Mouse (Mus musculus) brain, adult 2 months (tissue): Measurements from ENCODE around the gene Sulf2.

Experiments used
- DNase-seq: peaks from one replicate; pipeline ENCODE4 v3.0.0; 2011; ENCODE audit warnings: low read depth, low spot score

Sulf2 gene

GRCm38 (mm10) chr2:166149482-166149881 is 6.0 kb downstream of the Sulf2 start:
- no peak for DNase-seq

DNA sequence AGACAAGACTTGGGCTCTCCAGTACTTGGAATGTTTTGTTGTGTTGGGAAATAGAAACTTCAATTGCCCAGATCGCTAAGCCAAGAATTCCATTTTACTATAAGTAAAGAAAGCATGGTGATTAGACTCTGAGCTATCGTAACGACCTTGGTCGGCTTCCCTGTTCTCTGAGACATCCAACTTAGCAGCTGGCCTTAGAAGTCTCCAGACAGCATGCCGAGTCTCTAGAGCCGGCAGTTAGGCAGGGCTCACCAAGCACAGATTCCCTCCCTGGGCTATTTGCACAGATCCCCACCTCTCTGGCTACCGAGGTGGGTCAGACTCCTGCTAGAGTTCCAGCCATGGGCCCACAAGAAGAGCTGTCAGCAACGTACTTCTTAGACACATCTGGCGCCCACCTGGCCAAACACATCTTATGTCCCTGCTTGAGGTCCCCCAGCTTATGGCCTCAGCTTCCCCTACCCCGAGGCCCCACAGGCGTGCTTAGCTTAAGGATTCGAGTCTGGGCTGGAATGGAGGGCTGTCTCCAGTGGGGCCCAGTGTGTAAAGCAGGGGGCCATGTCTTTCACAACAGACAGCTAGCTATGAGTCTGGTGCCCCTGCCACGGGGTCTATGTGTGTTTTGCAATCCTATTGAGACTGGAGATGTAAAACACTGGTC is 6.7 kb downstream of the Sulf2 start:
- no peak for DNase-seq

- no peak for DNase-seq
Measured at GRCm38 (mm10) chr2:166147930-166148651, 7.4 kb downstream of the Sulf2 start.

GRCm38 (mm10) chr2:166146446-166146845 is 9.0 kb downstream of the Sulf2 start:
- no peak for DNase-seq

DNA sequence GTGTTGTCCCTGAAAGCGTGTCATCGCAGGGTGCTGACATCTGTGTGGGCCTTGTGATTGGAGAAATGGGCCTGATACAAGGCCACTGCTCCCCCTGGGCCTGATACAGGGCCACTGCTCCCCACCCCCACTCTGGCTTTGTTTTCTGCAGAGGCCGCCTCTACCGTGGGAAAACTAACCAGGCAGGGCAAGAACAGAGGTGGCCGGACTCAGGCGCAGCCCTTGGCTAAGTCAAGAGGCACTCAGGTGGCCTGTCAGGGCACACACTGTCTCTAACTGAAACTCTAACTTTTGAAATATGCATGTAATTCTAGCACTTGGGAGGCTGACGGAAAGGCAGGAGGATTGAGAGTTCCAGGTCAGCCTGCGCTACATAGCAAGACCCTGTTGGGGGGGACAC is 10.4 kb downstream of the Sulf2 start:
- no peak for DNase-seq

GRCm38 (mm10) chr2:166143871-166144270 is 11.6 kb downstream of the Sulf2 start:
- DNase-seq = peak; percentile 79

DNA sequence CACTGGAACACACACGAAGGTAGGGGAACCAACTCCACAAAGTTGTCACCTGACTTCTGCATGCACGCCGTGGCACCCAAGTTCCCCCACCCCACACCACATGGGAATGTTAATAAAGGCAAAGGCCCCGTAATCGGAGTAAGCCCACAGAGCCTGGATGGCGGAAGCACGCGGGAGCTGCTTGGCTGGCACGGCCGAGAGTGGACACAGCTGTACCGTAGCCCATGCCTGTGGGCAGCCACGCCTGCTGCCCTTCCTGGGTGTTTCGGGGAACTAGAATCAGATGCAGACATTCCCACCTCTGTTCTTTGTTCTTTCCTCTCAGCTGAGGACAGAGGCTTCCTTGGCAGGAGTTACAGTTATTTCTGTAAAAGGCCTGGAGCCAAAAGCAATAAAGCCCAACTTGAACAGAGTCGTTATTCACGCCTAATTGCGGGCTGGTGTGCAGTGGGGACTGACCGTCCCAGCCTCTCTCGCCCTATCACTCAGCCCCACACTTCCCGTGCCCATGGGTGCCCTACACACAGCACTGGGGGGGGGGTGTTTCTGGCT is 12.8 kb downstream of the Sulf2 start:
- DNase-seq = peak; percentile 90

DNA sequence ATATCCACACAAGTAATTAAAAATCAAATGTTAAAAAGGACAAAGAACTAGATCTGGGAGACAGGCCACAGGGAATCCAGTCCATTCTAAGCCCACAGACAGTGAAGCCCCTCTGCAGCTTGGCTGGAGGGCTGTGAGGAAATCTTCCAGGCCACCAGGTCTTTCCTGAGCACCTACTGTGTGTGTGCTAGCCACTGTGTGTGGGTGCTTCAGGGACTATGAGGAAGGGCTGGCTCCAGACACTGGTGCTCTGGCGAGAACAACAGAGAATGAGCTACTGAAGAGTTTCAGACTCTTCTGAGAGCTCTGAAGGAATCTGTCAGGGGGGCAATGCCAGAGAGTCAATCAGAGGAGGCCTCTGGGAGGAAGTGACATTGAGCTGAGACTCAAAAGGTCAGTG is 13.6 kb downstream of the Sulf2 start:
- DNase-seq = no peak

DNA sequence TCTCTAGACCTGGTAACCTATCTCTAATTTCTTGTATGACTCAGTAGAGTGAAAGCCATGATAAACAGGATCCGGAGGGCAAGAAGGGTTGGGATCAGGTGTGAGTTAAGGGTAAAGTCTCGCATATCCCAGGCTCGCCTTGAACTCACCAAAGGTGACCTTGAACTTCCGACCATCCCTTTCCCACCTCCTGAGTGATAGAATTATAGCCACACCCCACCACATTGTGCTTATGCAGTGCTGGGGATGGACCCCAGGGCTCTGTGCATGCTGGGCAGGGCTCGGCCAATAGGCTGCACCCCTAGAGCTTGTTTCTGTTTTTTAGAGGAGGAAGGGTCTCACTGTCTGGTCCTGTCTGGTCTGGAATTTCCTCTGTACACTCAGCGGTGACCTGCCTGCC is 14.4 kb downstream of the Sulf2 start:
- DNase-seq = no peak

- peak; percentile 75 for DNase-seq
Measured at GRCm38 (mm10) chr2:166140427-166140826, 15.0 kb downstream of the Sulf2 start.

DNA sequence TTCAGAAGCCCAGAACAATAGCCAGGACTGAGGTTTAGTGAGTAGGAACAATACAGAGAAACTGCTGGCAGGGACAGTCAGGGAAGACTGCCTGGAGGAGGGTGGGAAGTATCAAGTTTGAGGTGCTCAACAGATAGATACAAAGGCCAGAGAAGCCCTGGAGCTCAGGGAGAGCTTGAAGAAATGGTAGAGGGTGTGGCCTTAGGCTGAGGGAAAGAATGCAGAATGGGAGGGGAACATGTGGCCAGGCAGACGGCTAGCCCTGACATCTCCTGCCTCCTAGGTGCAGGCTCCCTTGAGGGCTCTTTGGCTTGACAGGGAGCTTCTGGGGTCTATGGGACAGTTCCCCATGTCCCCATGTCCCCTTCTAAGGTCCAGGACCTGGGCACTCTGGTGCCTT is 17.2 kb downstream of the Sulf2 start:
- no peak for DNase-seq

- no peak for DNase-seq
Measured at GRCm38 (mm10) chr2:166137467-166137866, 18.0 kb downstream of the Sulf2 start.

- peak; percentile 52 for DNase-seq
Measured at GRCm38 (mm10) chr2:166135711-166136485, 19.6 kb downstream of the Sulf2 start.

GRCm38 (mm10) chr2:166128756-166129155 is 26.7 kb downstream of the Sulf2 start:
- no peak for DNase-seq

- no peak for DNase-seq
Measured at GRCm38 (mm10) chr2:166128032-166128431, 27.4 kb downstream of the Sulf2 start.

- DNase-seq = no peak
Measured at GRCm38 (mm10) chr2:166126343-166126742, 29.1 kb downstream of the Sulf2 start.

- no peak for DNase-seq
Measured at GRCm38 (mm10) chr2:166125492-166126252, 29.8 kb downstream of the Sulf2 start.

DNA sequence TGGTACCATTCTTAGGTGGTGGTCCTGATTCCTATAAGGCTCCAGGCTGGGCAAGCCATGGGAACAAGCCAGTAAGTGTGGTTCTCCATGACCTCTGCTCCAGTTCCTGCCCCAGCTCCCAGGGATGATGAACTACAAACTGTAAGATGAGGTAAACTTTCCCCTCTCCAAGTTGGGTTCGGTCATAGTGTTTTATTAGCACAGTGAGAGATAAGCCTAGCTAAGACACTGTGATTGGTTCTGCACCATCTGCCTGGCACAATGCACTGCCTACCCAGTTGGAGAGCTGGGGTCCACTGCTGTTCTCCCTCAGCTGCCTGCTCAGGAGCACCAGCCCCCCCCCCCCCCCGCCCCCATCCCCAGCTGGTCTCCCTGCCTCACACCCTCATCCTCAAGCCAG is 30.4 kb downstream of the Sulf2 start:
- no peak for DNase-seq

- no peak for DNase-seq
Measured at GRCm38 (mm10) chr2:166122781-166123180, 32.7 kb downstream of the Sulf2 start.

GRCm38 (mm10) chr2:166121681-166122355 is 33.6 kb downstream of the Sulf2 start:
- DNase-seq = peak; percentile 54

GRCm38 (mm10) chr2:166119992-166120391 is 35.5 kb downstream of the Sulf2 start:
- DNase-seq = no peak
